Comparison of ENCODE assay signal across 9 mouse cellular contexts in genomic region chr10:60080601-60080981, GRCm38 (mm10). TPM values are rescaled to one million over a fixed set of nuclear protein-coding genes. Genes with fewer than 3 reads are reported as not detected.
DNase-seq lines count a peak whose midpoint lies in the region; ATAC-seq and TF ChIP-seq lines count a peak whose summit lies in the region.
"Had no signal": no experiment of that assay in that cellular context is flagged by ENCODE, and none has a peak within 500 bp of the region (broad histone marks: within the 10 kb centered on the region; RNA-seq: fewer than 3 reads in every experiment).

No protein-coding gene starts in this region.

- no peak overlapping the region for H3K4me3 ChIP-seq in heart, embryonic 13.5 days
- H3K4me3 ChIP-seq in CH12.LX (replicated peaks in 1 of 3; ENCODE audit: low read depth in 2 of 3, low read length in 2 of 3, poor library complexity in 1 of 3), result peak overlapping the region in 2 of 3 experiments; percentile 23 to 29
- no peak overlapping the region for H3K4me3 ChIP-seq in liver, adult 2 months (ENCODE audit: insufficient read depth, low read depth, low read length)

- WGBS in heart, embryonic 13.5 days, result 20% methylated on average over 5 of the region's 5 CpGs
- 62% methylated on average over 5 of the region's 5 CpGs for WGBS in liver, adult 2 months

- peak overlapping the region; percentile 15; the same call in 1 of the 2 replicates for H3K9ac ChIP-seq in heart, embryonic 13.5 days
- H3K9ac ChIP-seq in CH12.LX (ENCODE audit: insufficient read depth, low read depth), result peak overlapping the region; percentile 63
- H3K9ac ChIP-seq in liver, adult 2 months (ENCODE audit: low read depth, low read length), result no peak overlapping the region

- peak; percentile 20; the same call in 1 of the 2 replicates for TF ChIP-seq POLR2A in CH12.LX (IDR thresholded peaks at IDR 0.05; ENCODE audit: low read depth, low read length)
- no peak for TF ChIP-seq POLR2A in liver, adult 2 months (IDR thresholded peaks at IDR 0.05; ENCODE audit: extremely low read depth, insufficient read depth, low read length)

- peaks cover 52% of the 10 kb centered on the region for H3K27me3 ChIP-seq in heart, embryonic 13.5 days (replicated peaks)
- H3K27me3 ChIP-seq in CH12.LX (replicated peaks), result no peaks in the 10 kb centered on the region
- no peaks in the 10 kb centered on the region for H3K27me3 ChIP-seq in liver, adult 2 months (ENCODE audit: control insufficient read depth, insufficient read depth, low read length)

- TF ChIP-seq CTCF in CH12.LX (conservative IDR thresholded peaks at IDR 0.05 in 1 of 2, IDR thresholded peaks at IDR 0.05 in 1 of 2; ENCODE audit: low read depth in 2 of 2, low read length in 2 of 2), result no peak
- TF ChIP-seq CTCF in liver, adult 2 months (IDR thresholded peaks at IDR 0.05; ENCODE audit: low read depth, low read length), result no peak

- H3K36me3 ChIP-seq in heart, embryonic 13.5 days, result no peaks in the 10 kb centered on the region
- peaks cover 0 to 6% of the 10 kb centered on the region in 2 experiments for H3K36me3 ChIP-seq in CH12.LX (replicated peaks in 1 of 2; ENCODE audit: control insufficient read depth in 1 of 2, insufficient read depth in 1 of 2, low read length in 1 of 2)
- no peaks in the 10 kb centered on the region for H3K36me3 ChIP-seq in liver, adult 2 months (ENCODE audit: control insufficient read depth, insufficient read depth, low read length)

- TF ChIP-seq RAD21 in CH12.LX (IDR thresholded peaks at IDR 0.05; ENCODE audit: low read depth, low read length), result no peak

- H3K4me1 ChIP-seq in heart, embryonic 13.5 days, result peaks cover 64% of the 10 kb centered on the region
- peaks cover 17 to 38% of the 10 kb centered on the region in 2 experiments for H3K4me1 ChIP-seq in CH12.LX (ENCODE audit: control insufficient read depth in 1 of 2, insufficient read depth in 2 of 2)
- 0 out of 2 replicates have a peak, but pooled peaks cover 5% of the 10 kb centered on the region for H3K4me1 ChIP-seq in liver, adult 2 months (ENCODE audit: control insufficient read depth, insufficient read depth, low read length)

- H3K79me2 ChIP-seq in CH12.LX (replicated peaks; ENCODE audit: control insufficient read depth, extremely low read depth, insufficient read depth, poor library complexity, severe bottlenecking), result no peaks in the 10 kb centered on the region
- H3K79me2 ChIP-seq in liver, adult 2 months (ENCODE audit: control insufficient read depth, insufficient read depth, low read length), result no peaks in the 10 kb centered on the region

- TF ChIP-seq EP300 in CH12.LX (IDR thresholded peaks at IDR 0.05; ENCODE audit: low read length), result 0 out of 2 replicates have a peak, but pooled peaks have one; percentile 26

- no peaks in the 10 kb centered on the region for H3K9me3 ChIP-seq in heart, embryonic 13.5 days
- H3K9me3 ChIP-seq in CH12.LX (replicated peaks; ENCODE audit: low read length), result no peaks in the 10 kb centered on the region
- H3K9me3 ChIP-seq: G1E had no signal

- in situ Hi-C loops in CH12.LX (cut with MboI; ENCODE audit: low pct_ligation_motif_present, low pct_unique_long_range_greater_than_20kb, low sequenced_read_pairs), result no loop called here

- peak overlapping the region; percentile 33 for H3K4me2 ChIP-seq in heart, embryonic 13.5 days
- H3K4me2 ChIP-seq in CH12.LX (ENCODE audit: insufficient read depth, low read depth, poor library complexity, severe bottlenecking), result peak overlapping the region; percentile 52

- H3K27ac ChIP-seq in heart, embryonic 13.5 days (replicated peaks), result peak overlapping the region; percentile 80
- H3K27ac ChIP-seq in CH12.LX (ENCODE audit: insufficient read depth, low read depth), result peak overlapping the region; percentile 96
- peak overlapping the region; percentile 66 for H3K27ac ChIP-seq in liver, adult 2 months (replicated peaks; ENCODE audit: insufficient read depth, low read depth, low read length)

- DNase-seq in heart, adult 11 months, result no peak
- peak; percentile 57 for DNase-seq in CH12.LX (ENCODE audit: extremely low read depth)
- DNase-seq in liver, adult 2 months (ENCODE audit: extremely low read depth, low read depth, low spot score), result no peak
- no peak for DNase-seq in thymus, postnatal 0 days (ENCODE audit: low spot score)
- no peak for DNase-seq in cerebellum, postnatal 14 days
- DNase-seq in gastrocnemius, adult 18-20 months (ENCODE audit: low spot score), result no peak

- no peak for ATAC-seq in heart, embryonic 13.5 days (ENCODE audit: extremely low read depth, insufficient number of reproducible peaks, low FRiP score, low TSS enrichment)
- peak; percentile 21 for ATAC-seq in granulocyte monocyte progenitor cell, adult 5-6 weeks (replicated peaks; ENCODE audit: poor library complexity, severe bottlenecking)

- dilution Hi-C loops in CH12.LX (cut with MboI; ENCODE audit: extremely low pct_ligation_motif_present, extremely low pct_unique_long_range_greater_than_20kb, low sequenced_read_pairs), result no loop called here

TF ChIP-seq in CH12.LX, 34 proteins besides CTCF, POLR2A, EP300 and RAD21:
- TF ChIP-seq MEF2A (IDR thresholded peaks at IDR 0.05; ENCODE audit: borderline replicate concordance, low read depth, low read length) (0 out of 2 replicates have a peak, but pooled peaks have one; percentile 9), USF2 (conservative IDR thresholded peaks at IDR 0.05; ENCODE audit: low read depth, low read length) (no peak), ELF1 (IDR thresholded peaks at IDR 0.05; ENCODE audit: low read depth, low read length) (peak; percentile 57), KAT2A (IDR thresholded peaks at IDR 0.05; ENCODE audit: insufficient replicate concordance, low read length) (no peak), IRF4 (IDR thresholded peaks at IDR 0.05; ENCODE audit: low read depth, low read length) (peak; percentile 72), JUN (IDR thresholded peaks at IDR 0.05; ENCODE audit: insufficient read depth, low read depth, low read length) (peak; percentile 50), HCFC1 (IDR thresholded peaks at IDR 0.05; ENCODE audit: low read depth, low read length) (0 out of 2 replicates have a peak, but pooled peaks have one; percentile 5), JUND (conservative IDR thresholded peaks at IDR 0.05; ENCODE audit: low read depth, low read length) (peak; percentile 59)

RNA-seq across cellular contexts. Expression of gene Spock2, which starts 25.4 kb away (rescaled TPM):
- 2.6 and 3.0 TPM in 2 replicates for polyA plus RNA-seq in heart, embryonic 13.5 days (2015; fragmentation: Nextera tagmentation; extraction: Ambion mirVana)
- 0.08 and 0.13 TPM in 2 replicates for total RNA-seq in CH12.LX (2012; rRNA removed)
- total RNA-seq in CH12.LX (2014; rRNA removed), result not detected in 2 replicates
- polyA plus RNA-seq in CH12.LX (2012; ENCODE audit: insufficient read length, low read depth), result 0.10 and 0.11 TPM in 2 replicates
- total RNA-seq in granulocyte monocyte progenitor cell, adult 5-6 weeks (2014; fragmentation: Nextera tagmentation), result 0.23 TPM in 1 of 2 replicates, not detected in the other
- total RNA-seq in granulocyte monocyte progenitor cell, adult 5-6 weeks (2017), result not detected in 2 replicates
- total RNA-seq in liver, adult 2 months (2014; rRNA removed), result 0.18 and 0.40 TPM in 2 replicates
- 0.34 and 0.40 TPM in 2 replicates for polyA plus RNA-seq in liver, adult 2 months (2012; rRNA removed)
- polyA plus RNA-seq in thymus, postnatal 0 days (2015; fragmentation: Nextera tagmentation; extraction: Ambion mirVana), result 7.6 and 7.9 TPM in 2 replicates
- total RNA-seq in gastrocnemius, adult 18-20 months (2021), result 1 to 10 TPM; 5.4 to 5.6 TPM
- total RNA-seq: G1E had no signal
- polyA plus RNA-seq: G1E had no signal

Comparison
In these comparisons a context has a peak if more than half of its experiments do, and no peak if none do; other contexts are left out.
1. H3K4me3 ChIP-seq: peak in CH12.LX (2 of 3); none in heart, embryonic 13.5 days (single experiment) and liver, adult 2 months (single experiment).
2. Peak in every context shown above with its lines, with median percentiles within 50 percentile points of each other: H3K27ac ChIP-seq.